Mouse (Mus musculus): ENCODE results near the gene Tssc4. TPM values are rescaled to one million over a fixed set of nuclear protein-coding genes. Genes with fewer than 3 reads are reported as not detected.

Tssc4 gene
- polyA plus RNA-seq, 1 experiment, result 99.9 TPM

- TF ChIP-seq CTCF (IDR thresholded peaks at IDR 0.05; ENCODE audit: borderline replicate concordance, extremely low read depth, insufficient read depth, insufficient read length) (no peak), POLR2A (IDR thresholded peaks at IDR 0.05; ENCODE audit: borderline replicate concordance, extremely low read depth, insufficient read depth, insufficient read length, poor library complexity, severe bottlenecking) (no peak)
- no peak for DNase-seq (ENCODE audit: low read depth)
Measured at GRCm38 (mm10) chr7:143057023-143057422, 12.0 kb upstream of the Tssc4 start.

- no peak for TF ChIP-seq CTCF (IDR thresholded peaks at IDR 0.05; ENCODE audit: borderline replicate concordance, extremely low read depth, insufficient read depth, insufficient read length)
- no peak for TF ChIP-seq POLR2A (IDR thresholded peaks at IDR 0.05; ENCODE audit: borderline replicate concordance, extremely low read depth, insufficient read depth, insufficient read length, poor library complexity, severe bottlenecking)
- no peak for DNase-seq (ENCODE audit: low read depth)
Measured at GRCm38 (mm10) chr7:143057667-143058220, 11.3 kb upstream of the Tssc4 start.

- TF ChIP-seq POLR2A (IDR thresholded peaks at IDR 0.05; ENCODE audit: borderline replicate concordance, extremely low read depth, insufficient read depth, insufficient read length, poor library complexity, severe bottlenecking), result no peak
- TF ChIP-seq CTCF (IDR thresholded peaks at IDR 0.05; ENCODE audit: borderline replicate concordance, extremely low read depth, insufficient read depth, insufficient read length), result no peak
- no peak for DNase-seq (ENCODE audit: low read depth)
Measured at GRCm38 (mm10) chr7:143058221-143058697, 10.8 kb upstream of the Tssc4 start.

GRCm38 (mm10) chr7:143059202-143059870 lies 9.7 kb upstream of the Tssc4 start:
- TF ChIP-seq POLR2A (IDR thresholded peaks at IDR 0.05; ENCODE audit: borderline replicate concordance, extremely low read depth, insufficient read depth, insufficient read length, poor library complexity, severe bottlenecking) (no peak), CTCF (IDR thresholded peaks at IDR 0.05; ENCODE audit: borderline replicate concordance, extremely low read depth, insufficient read depth, insufficient read length) (no peak)
- DNase-seq (ENCODE audit: low read depth), result peak; percentile 23

GRCm38 (mm10) chr7:143062704-143063103 lies 6.3 kb upstream of the Tssc4 start:
- DNase-seq (ENCODE audit: low read depth), result no peak
- TF ChIP-seq POLR2A (IDR thresholded peaks at IDR 0.05; ENCODE audit: borderline replicate concordance, extremely low read depth, insufficient read depth, insufficient read length, poor library complexity, severe bottlenecking) (no peak), CTCF (IDR thresholded peaks at IDR 0.05; ENCODE audit: borderline replicate concordance, extremely low read depth, insufficient read depth, insufficient read length) (no peak)

GRCm38 (mm10) chr7:143064226-143064625 lies 4.8 kb upstream of the Tssc4 start:
- no peak for TF ChIP-seq POLR2A (IDR thresholded peaks at IDR 0.05; ENCODE audit: borderline replicate concordance, extremely low read depth, insufficient read depth, insufficient read length, poor library complexity, severe bottlenecking)
- TF ChIP-seq CTCF (IDR thresholded peaks at IDR 0.05; ENCODE audit: borderline replicate concordance, extremely low read depth, insufficient read depth, insufficient read length), result no peak
- peak; percentile 30 for DNase-seq (ENCODE audit: low read depth)

GRCm38 (mm10) chr7:143065692-143066091 lies 3.4 kb upstream of the Tssc4 start:
- DNase-seq (ENCODE audit: low read depth), result no peak
- TF ChIP-seq POLR2A (IDR thresholded peaks at IDR 0.05; ENCODE audit: borderline replicate concordance, extremely low read depth, insufficient read depth, insufficient read length, poor library complexity, severe bottlenecking) (no peak), CTCF (IDR thresholded peaks at IDR 0.05; ENCODE audit: borderline replicate concordance, extremely low read depth, insufficient read depth, insufficient read length) (no peak)

- DNase-seq (ENCODE audit: low read depth), result no peak
- TF ChIP-seq POLR2A (IDR thresholded peaks at IDR 0.05; ENCODE audit: borderline replicate concordance, extremely low read depth, insufficient read depth, insufficient read length, poor library complexity, severe bottlenecking) (no peak), CTCF (IDR thresholded peaks at IDR 0.05; ENCODE audit: borderline replicate concordance, extremely low read depth, insufficient read depth, insufficient read length) (no peak)
Measured at GRCm38 (mm10) chr7:143067469-143067868, 1.6 kb upstream of the Tssc4 start.

GRCm38 (mm10) chr7:143067897-143068296 lies 1.2 kb upstream of the Tssc4 start:
- DNase-seq (ENCODE audit: low read depth), result peak; percentile 6
- TF ChIP-seq CTCF (IDR thresholded peaks at IDR 0.05; ENCODE audit: borderline replicate concordance, extremely low read depth, insufficient read depth, insufficient read length) (no peak), POLR2A (IDR thresholded peaks at IDR 0.05; ENCODE audit: borderline replicate concordance, extremely low read depth, insufficient read depth, insufficient read length, poor library complexity, severe bottlenecking) (no peak)

- no peak for TF ChIP-seq POLR2A (IDR thresholded peaks at IDR 0.05; ENCODE audit: borderline replicate concordance, extremely low read depth, insufficient read depth, insufficient read length, poor library complexity, severe bottlenecking)
- TF ChIP-seq CTCF (IDR thresholded peaks at IDR 0.05; ENCODE audit: borderline replicate concordance, extremely low read depth, insufficient read depth, insufficient read length), result no peak
- DNase-seq (ENCODE audit: low read depth), result no peak
Measured at GRCm38 (mm10) chr7:143068316-143068881, 650 bp upstream of the Tssc4 start.

GRCm38 (mm10) chr7:143069751-143070400 lies 827 bp downstream of the Tssc4 start:
- TF ChIP-seq CTCF (IDR thresholded peaks at IDR 0.05; ENCODE audit: borderline replicate concordance, extremely low read depth, insufficient read depth, insufficient read length) (no peak), POLR2A (IDR thresholded peaks at IDR 0.05; ENCODE audit: borderline replicate concordance, extremely low read depth, insufficient read depth, insufficient read length, poor library complexity, severe bottlenecking) (no peak)
- no peak for DNase-seq (ENCODE audit: low read depth)

Measured in brain, embryonic 14.5 days (tissue).